Mouse (Mus musculus) c-Kit-positive CD71-negative TER-119-negative erythroid progenitor cells, embryonic 14.5 days (primary cell): Measurements from ENCODE around the gene Gm32802.
"Not testable (repeated sequence)": the region's sequence is repeated elsewhere in the genome, so short reads cannot be mapped to it uniquely, and the experiment has no call there.

Source experiments
- DNase-seq: peaks from one replicate; pipeline ENCODE4 v3.0.0-alpha.2; 2013; ENCODE audit warnings: low read depth

Gm32802 gene

DNA sequence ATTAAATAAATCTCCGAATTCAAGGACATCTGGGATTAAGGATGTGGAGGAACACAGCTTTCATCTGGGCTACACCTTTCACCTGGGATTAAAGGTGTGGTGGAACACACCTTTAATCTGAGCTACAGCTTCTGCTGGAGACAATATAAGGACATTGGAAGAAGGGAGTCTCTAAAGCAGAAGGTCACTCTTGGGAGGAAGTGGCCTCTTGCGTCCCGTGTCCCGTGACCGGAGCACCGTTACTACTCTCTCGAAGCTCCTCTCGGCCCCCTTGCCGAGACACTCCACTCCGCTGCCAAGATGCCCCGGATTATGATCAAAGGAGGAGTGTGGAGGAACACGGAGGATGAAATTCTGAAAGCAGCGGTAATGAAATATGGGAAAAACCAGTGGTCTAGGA, at the start of gene Gm32802:
TSS of gene Gm32802 (plus strand) at position 301 of the 400 bp plus-strand sequence.
- not testable (repeated sequence) for DNase-seq

- DNase-seq: not testable (repeated sequence)
Measured at GRCm38 (mm10) chr10:118215719-118216393, 42.6 kb upstream of the Gm32802 start.

- DNase-seq: not testable (repeated sequence)
Measured at GRCm38 (mm10) chr10:118227629-118228028, 30.9 kb upstream of the Gm32802 start.

GRCm38 (mm10) chr10:118232607-118233006, 25.9 kb upstream of the Gm32802 start:
- not testable (repeated sequence) for DNase-seq

- not testable (repeated sequence) for DNase-seq
Measured at GRCm38 (mm10) chr10:118240680-118241079, 17.8 kb upstream of the Gm32802 start, which contains the start of gene Gm32717. Gene Gm32717 (minus strand): TSS chr10:118240780.

GRCm38 (mm10) chr10:118249006-118249595, 9.4 kb upstream of the Gm32802 start:
- not testable (repeated sequence) for DNase-seq

DNA sequence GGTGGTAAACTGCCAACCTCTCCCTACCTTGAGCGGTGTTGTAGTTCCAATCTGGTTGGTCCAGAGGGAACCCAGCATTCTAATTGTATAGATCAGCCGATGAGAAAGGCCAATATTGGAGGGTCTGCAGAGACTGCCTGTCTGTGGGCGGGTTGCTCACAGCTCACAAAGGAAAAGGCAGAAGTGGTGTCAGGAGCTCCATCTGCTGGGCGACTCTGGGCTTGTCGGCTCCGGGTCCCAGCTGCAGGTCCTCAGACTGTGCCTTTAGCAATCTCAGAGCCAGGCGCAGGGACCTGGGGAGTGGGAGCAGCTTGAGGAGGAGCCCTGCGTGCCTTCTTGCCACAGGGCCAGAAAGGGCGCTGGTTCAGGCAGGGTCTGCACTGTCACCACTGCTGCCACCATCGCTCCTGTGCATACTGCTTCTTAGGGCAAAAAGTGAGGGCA, 7.6 kb upstream of the Gm32802 start:
- DNase-seq: no peak

DNA sequence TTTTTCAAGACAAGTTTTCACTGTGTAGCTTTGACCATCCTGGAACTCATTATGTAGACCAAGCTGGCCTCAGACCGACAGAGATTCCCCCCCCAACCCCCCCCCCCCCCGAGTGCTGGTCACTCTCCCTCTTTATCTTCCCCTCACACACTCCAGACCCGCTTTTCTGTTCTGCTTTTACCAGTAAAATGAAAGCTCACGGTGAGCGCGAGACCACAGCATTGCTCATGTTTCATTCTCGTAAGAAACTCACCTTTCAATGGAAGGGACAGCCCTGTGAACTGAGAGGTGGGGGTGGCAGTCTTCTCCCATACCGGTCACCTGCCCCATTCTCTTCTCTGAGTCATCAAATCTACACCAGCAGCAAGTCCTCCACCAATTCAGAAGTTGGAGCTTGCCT, 10.3 kb downstream of the Gm32802 start:
- DNase-seq: not testable (repeated sequence)

- not testable (repeated sequence) for DNase-seq
Measured at GRCm38 (mm10) chr10:118271416-118271815, 12.9 kb downstream of the Gm32802 start.

- not testable (repeated sequence) for DNase-seq
Measured at GRCm38 (mm10) chr10:118278069-118278468, 19.6 kb downstream of the Gm32802 start.

GRCm38 (mm10) chr10:118282565-118282964, 24.1 kb downstream of the Gm32802 start:
- DNase-seq: not testable (repeated sequence)

DNA sequence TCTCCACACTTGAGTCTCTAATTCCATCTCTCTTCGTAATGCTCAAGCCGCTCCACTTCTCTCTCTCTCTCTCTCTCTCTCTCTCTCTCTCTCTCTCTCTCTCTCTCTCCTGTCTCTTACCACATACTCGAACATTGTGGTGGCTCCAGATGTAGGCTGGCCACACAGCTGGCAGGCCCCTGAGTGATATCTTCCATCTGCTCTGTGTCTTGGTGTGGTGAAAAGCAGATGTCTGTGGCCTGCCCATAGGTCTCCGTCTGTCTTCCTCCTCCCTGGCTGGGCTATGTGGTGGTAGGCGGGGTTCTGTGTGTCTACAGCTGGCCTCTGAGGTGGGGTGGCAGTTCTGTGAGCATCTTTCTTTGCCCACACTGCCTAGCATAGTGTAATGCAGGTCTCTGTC, 24.5 kb downstream of the Gm32802 start:
- DNase-seq: not testable (repeated sequence)

DNA sequence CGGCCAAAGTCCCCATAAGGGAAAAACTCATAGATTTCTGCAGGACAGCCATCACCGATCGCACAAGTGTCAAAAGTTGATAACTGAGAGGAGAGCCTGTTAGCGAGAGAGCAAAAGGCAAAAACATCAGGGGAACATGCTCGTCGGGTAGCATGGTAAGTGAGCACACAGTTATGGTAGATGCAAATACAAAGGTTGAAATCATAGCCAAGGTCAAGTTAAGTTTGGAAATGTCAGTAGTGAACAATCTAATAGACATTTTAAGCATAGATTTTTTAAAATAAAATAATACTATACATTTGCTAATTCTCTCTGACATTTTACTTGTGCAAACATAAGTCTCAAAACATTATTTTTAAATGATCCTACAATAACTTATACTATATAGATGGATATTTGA, 36.5 kb downstream of the Gm32802 start, which contains the start of gene Iltifb:
TSS of gene Iltifb (minus strand) at position 101 of the 400 bp plus-strand sequence.
- DNase-seq: no peak

DNA sequence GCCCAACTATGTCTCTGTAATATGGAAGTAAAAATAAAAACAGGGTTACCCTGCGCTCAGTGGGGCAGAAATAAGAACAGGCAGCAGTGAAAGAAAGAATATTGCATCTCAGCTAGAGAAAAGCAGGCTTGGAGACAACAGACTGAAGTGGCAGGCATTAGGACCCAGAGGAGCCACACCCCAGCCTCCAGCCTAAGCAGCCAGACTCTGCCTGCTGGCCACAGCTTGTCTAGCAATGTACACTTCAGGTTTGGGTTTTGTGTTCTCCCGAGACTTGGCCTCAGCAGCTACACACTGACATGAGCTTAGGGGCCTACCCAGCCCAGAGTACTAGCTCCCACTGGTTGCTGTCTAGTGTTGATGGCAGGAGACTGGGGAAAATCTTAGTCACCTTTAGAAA, 43.6 kb downstream of the Gm32802 start:
- DNase-seq: not testable (repeated sequence)
